Mouse (Mus musculus): ENCODE measurements around the gene Ndc80.

DNA sequence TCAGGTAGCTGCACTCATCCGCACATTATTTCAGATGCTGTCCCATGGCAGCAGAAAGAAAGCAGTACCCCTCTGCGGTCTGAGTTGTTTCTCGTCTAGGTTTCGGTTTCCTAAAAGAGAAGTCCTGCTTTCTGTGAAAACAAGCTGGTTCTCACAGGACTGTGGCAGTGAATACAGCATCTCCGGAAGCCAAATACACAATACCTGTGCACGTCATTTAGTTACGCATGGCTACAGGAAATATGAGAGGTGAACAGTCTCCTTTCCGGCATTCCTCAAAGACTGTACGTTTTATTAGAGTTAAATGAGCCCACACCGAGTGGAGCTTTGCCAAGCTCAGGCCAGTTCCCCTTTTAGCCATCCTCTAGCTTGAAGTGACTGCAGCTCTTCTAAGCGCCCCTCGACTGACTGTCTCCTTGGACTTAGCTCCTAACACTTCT lies 40.8 kb downstream of the Ndc80 start:
- TF ChIP-seq CTCF (IDR thresholded peaks at IDR 0.05; ENCODE audit: low read depth) = no peak
- no peak for TF ChIP-seq EP300 (IDR thresholded peaks at IDR 0.05; ENCODE audit: low read depth)

Measured in heart, postnatal 0 days (tissue).